Mouse (Mus musculus) midbrain, embryonic 14.5 days (tissue): Measurements from ENCODE around the gene Zfp607b. TPM values are rescaled to one million over a fixed set of nuclear protein-coding genes. Genes with fewer than 3 reads are reported as not detected.

Source experiments
- ATAC-seq: fragments of 200-750 bp; cut with Nextera tagmentation; 2 replicates; pipeline ENCODE4 v1.8.0; 2017; ENCODE audit warnings: moderate number of reproducible peaks, moderate library complexity; ENCODE audit not compliant: low FRiP score, low TSS enrichment
- DNase-seq: peaks from one replicate; pipeline ENCODE4 v3.0.0-alpha.2; 2015
- H3K27ac ChIP-seq: fragments of 300-500 bp; sonication (generic); replicated peaks from 2 replicates; pipeline ENCODE4 v1.5.1; 2014; ENCODE audit warnings: mild to moderate bottlenecking, low read depth, low read length, moderate library complexity
- H3K27me3 ChIP-seq: fragments of 300-500 bp; sonication (generic); 2 replicates; pipeline ENCODE4 v1.6.1; 2014; ENCODE audit warnings: low read length, control low read depth, mixed read lengths; ENCODE audit not compliant: control insufficient read depth, insufficient read depth
- H3K36me3 ChIP-seq: fragments of 300-500 bp; sonication (generic); 2 replicates; pipeline ENCODE4 v1.6.1; 2014; ENCODE audit warnings: low read length, control low read depth; ENCODE audit not compliant: control insufficient read depth, insufficient read depth
- H3K4me1 ChIP-seq: fragments of 300-500 bp; sonication (generic); 2 replicates; pipeline ENCODE4 v1.6.1; 2014; ENCODE audit warnings: mild to moderate bottlenecking, antibody characterized with exemption, low read length, control low read depth; ENCODE audit not compliant: control insufficient read depth, insufficient read depth
- H3K4me2 ChIP-seq: fragments of 300-500 bp; sonication (generic); 2 replicates; pipeline ENCODE4 v1.6.1; 2014; ENCODE audit warnings: mild to moderate bottlenecking, low read length, moderate library complexity
- H3K4me3 ChIP-seq: fragments of 300-500 bp; sonication (generic); replicated peaks from 2 replicates; pipeline ENCODE4 v1.5.1; 2014; ENCODE audit warnings: low read depth, low read length
- H3K9ac ChIP-seq: fragments of 300-500 bp; sonication (generic); replicated peaks from 2 replicates; pipeline ENCODE4 v1.6.1; 2014; ENCODE audit warnings: mild to moderate bottlenecking, low read length, moderate library complexity
- H3K9me3 ChIP-seq: fragments of 300-500 bp; sonication (generic); 2 replicates; pipeline ENCODE4 v1.6.1; 2016; ENCODE audit warnings: low read length, control low read depth, mixed read lengths; ENCODE audit not compliant: control insufficient read depth
- WGBS: fragments of 180-500 bp; shearing (Covaris S2); extraction: QIAGEN DNeasy Blood & Tissue Kit; methylation state at CpG from one replicate; pipeline ENCODE4 v1.1.7; 2014; 5-methylcytosine and 5-hydroxymethylcytosine counted together
- polyA plus RNA-seq: library from polyadenylated mRNA; unstranded; fragments of >200 nt; fragmentation: Nextera tagmentation; extraction: Ambion mirVana; gene quantifications from 2 replicates; pipeline ENCODE4 v1.2.1, GENCODE M21; 2014

Gene Zfp607b
- polyA plus RNA-seq, 1 experiment from 2014 or later = 15.1 TPM

- H3K36me3 ChIP-seq = 0 out of 2 replicates have a peak, but pooled peaks cover 5% of the 10 kb centered on the region
Measured at GRCm38 (mm10) chr7:27674522-27675221, 14.5 kb upstream of the Zfp607b start, which contains the start of gene Map3k10. Map3k10 (minus strand) TSS chr7:27674598.

DNA sequence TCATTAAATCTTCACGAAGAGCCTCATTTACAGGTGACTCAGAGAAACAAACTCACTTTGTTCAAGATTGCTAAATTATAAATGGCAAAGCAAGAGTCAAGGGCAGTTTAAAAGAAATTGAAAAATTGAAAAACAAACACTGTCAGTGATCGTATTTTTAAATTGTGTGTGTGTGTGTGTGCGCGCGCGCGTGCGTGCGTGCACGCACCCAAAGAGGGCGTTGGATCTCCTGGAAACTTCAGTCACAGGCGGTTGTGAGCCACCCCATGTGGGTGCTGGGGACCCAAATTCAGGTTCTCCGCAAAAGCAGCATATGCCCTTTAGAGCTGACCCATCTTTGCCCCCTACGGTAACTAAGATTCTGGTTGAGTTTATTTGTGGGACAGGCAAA lies 13.9 kb upstream of the Zfp607b start:
- H3K4me2 ChIP-seq = peak overlapping the region; percentile 98
- H3K4me1 ChIP-seq = peaks cover 31% of the 10 kb centered on the region
- peak overlapping the region; percentile 94 for H3K4me3 ChIP-seq
- no peak overlapping the region for H3K9ac ChIP-seq
- no peaks in the 10 kb centered on the region for H3K27me3 ChIP-seq
- H3K27ac ChIP-seq = no peak overlapping the region
- H3K9me3 ChIP-seq = no peaks in the 10 kb centered on the region
- ATAC-seq (no peak), DNase-seq (no peak)
- no peaks in the 10 kb centered on the region for H3K36me3 ChIP-seq
- WGBS = 42% methylated on average over 14 of the region's 14 CpGs

More at GRCm38 (mm10) chr7:27674522-27675221, 14.5 kb upstream of the Zfp607b start, which contains the start of gene Map3k10:
- 1% methylated on average over 31 of the region's 31 CpGs for whole genome bisulfite sequencing
- H3K9ac ChIP-seq = peak within 1 kb of the TSS; percentile 89
- H3K27ac ChIP-seq = peak within 1 kb of the TSS; percentile 86
- H3K9me3 ChIP-seq = no peaks in the 10 kb centered on the region
- peaks cover 31% of the 10 kb centered on the region for H3K4me1 ChIP-seq
- peak within 1 kb of the TSS; percentile 98 for H3K4me2 ChIP-seq
- H3K27me3 ChIP-seq = no peaks in the 10 kb centered on the region
- peak within 1 kb of the TSS; percentile 94 for H3K4me3 ChIP-seq
- peak; percentile 97 for DNase-seq
- ATAC-seq = peak; percentile 97

DNA sequence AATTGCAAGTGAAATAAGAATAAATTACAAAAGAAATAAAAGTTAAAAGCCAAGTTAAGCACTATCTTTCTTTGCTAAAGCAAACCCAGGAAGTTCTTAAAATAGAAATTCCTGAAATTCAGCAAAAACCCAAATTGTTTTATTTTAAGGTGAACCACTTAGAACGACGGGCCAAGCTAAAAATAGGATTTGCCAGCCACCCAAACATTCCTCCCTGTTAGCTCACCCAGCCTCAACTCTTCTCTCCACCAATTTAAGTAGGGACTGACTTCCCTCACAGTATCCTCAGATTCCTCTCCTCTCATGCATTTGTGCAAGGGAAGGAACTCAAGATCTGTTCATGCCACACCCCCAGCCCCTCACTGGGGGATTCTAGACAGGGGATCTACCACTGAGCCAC lies 5.9 kb upstream of the Zfp607b start:
- Histone ChIP-seq H3K4me2 (no peak overlapping the region), H3K27me3 (no peaks in the 10 kb centered on the region), H3K9ac (no peak overlapping the region), H3K9me3 (no peaks in the 10 kb centered on the region), H3K4me1 (peaks cover 2% of the 10 kb centered on the region; the same call in 1 of the 2 replicates), H3K36me3 (no peaks in the 10 kb centered on the region), H3K4me3 (no peak overlapping the region), H3K27ac (no peak overlapping the region)
- ATAC-seq = no peak
- DNase-seq = no peak
- WGBS = 77% methylated on average over 2 of the region's 2 CpGs

DNA sequence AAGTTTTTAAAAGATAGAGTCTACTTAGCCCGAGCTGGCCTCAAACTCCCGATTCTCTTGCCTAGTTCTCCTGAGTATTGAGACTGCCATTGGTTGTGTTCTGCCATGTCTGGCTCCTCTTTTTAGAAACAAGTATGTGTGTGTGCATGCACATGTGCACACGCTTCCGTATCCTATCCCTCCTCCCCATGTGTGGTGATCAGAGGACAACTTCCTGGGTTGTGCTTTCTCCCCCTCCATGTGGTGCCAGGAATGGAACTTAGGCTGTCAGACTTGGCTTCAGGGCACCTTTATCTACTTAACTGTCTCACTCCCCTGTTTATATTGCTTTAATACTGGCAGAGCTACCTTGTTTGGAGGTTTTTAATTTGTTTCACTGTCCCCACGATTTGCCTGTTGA lies 3.9 kb upstream of the Zfp607b start:
- H3K27me3 ChIP-seq = no peaks in the 10 kb centered on the region
- 39% methylated on average over 5 of the region's 5 CpGs for WGBS
- H3K36me3 ChIP-seq = no peaks in the 10 kb centered on the region
- H3K27ac ChIP-seq = no peak overlapping the region
- no peaks in the 10 kb centered on the region for H3K9me3 ChIP-seq
- no peak for ATAC-seq
- peaks cover 9% of the 10 kb centered on the region for H3K4me1 ChIP-seq
- DNase-seq = no peak
- H3K4me3 ChIP-seq = peak overlapping the region; percentile 21
- H3K4me2 ChIP-seq = peak overlapping the region; percentile 44
- peak overlapping the region; percentile 43; the same call in 1 of the 2 replicates for H3K9ac ChIP-seq

GRCm38 (mm10) chr7:27685681-27686080 lies 3.5 kb upstream of the Zfp607b start:
- peaks cover 9% of the 10 kb centered on the region for H3K4me1 ChIP-seq
- H3K27me3 ChIP-seq = no peaks in the 10 kb centered on the region
- H3K9me3 ChIP-seq = no peaks in the 10 kb centered on the region
- no peak overlapping the region for H3K27ac ChIP-seq
- H3K4me3 ChIP-seq = peak overlapping the region; percentile 21
- ATAC-seq (no peak), DNase-seq (peak; percentile 80)
- no peaks in the 10 kb centered on the region for H3K36me3 ChIP-seq
- peak overlapping the region; percentile 43; the same call in 1 of the 2 replicates for H3K9ac ChIP-seq
- under 1% methylated on average over 6 of the region's 6 CpGs for WGBS
- peak overlapping the region; percentile 44 for H3K4me2 ChIP-seq

- no peak overlapping the region for H3K9ac ChIP-seq
- H3K27ac ChIP-seq = no peak overlapping the region
- no peaks in the 10 kb centered on the region for H3K9me3 ChIP-seq
- peaks cover 9% of the 10 kb centered on the region for H3K4me1 ChIP-seq
- ATAC-seq = no peak
- H3K27me3 ChIP-seq = no peaks in the 10 kb centered on the region
- WGBS = 84% methylated on average over 1 of the region's 1 CpGs
- H3K4me2 ChIP-seq = no peak overlapping the region
- DNase-seq = no peak
- no peak overlapping the region for H3K4me3 ChIP-seq
- no peaks in the 10 kb centered on the region for H3K36me3 ChIP-seq
Measured at GRCm38 (mm10) chr7:27687043-27687442, 2.1 kb upstream of the Zfp607b start.

GRCm38 (mm10) chr7:27687836-27688235 lies 1.3 kb upstream of the Zfp607b start:
- no peak for ATAC-seq
- Histone ChIP-seq H3K9me3 (no peaks in the 10 kb centered on the region), H3K9ac (no peak overlapping the region; the same call in 1 of the 2 replicates), H3K4me3 (no peak overlapping the region; the same call in 1 of the 2 replicates), H3K4me1 (peaks cover 9% of the 10 kb centered on the region), H3K36me3 (no peaks in the 10 kb centered on the region), H3K27ac (no peak overlapping the region), H3K4me2 (peak overlapping the region; percentile 85), H3K27me3 (no peaks in the 10 kb centered on the region)
- no peak for DNase-seq
- WGBS = 73% methylated on average over 3 of the region's 3 CpGs

DNA sequence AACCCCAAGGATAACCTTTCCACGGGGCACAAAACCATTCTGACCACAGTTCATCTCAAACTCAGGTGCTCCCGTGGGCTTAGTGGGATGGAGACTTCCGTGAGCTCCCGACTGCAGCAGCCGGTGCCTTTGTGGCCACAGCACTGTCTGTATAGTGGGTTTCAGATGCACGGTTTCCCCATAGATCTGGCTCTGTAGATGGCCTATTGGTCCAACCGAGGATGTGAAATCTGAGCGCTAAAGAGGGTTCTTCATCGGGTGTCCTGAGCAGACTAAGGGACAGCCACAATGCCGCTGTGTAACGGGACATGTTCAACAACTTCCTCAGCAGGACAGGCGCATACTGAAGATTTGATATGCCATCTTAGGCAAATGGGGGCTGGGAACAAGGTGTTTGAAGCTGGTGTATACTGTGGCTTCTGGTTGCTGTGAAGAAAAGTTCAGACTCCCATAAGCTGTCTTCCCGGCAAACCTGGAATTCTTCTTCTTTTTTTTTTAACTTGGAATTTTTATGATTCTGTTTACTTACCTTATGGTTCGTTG lies 823 bp upstream of the Zfp607b start:
- no peaks in the 10 kb centered on the region for H3K27me3 ChIP-seq
- H3K36me3 ChIP-seq = no peaks in the 10 kb centered on the region
- DNase-seq (peak; percentile 16), ATAC-seq (no peak)
- H3K9ac ChIP-seq = peak overlapping the region; percentile 68
- peak overlapping the region; percentile 48 for H3K4me3 ChIP-seq
- 35% methylated on average over 14 of the region's 14 CpGs for WGBS
- H3K27ac ChIP-seq = peak overlapping the region; percentile 77
- H3K9me3 ChIP-seq = no peaks in the 10 kb centered on the region
- peak overlapping the region; percentile 85 for H3K4me2 ChIP-seq
- H3K4me1 ChIP-seq = peaks cover 9% of the 10 kb centered on the region
